Mouse (Mus musculus) cerebellum, adult (tissue): ENCODE results near the gene Cpe.

Experiments used
- ATAC-seq: cut with Nextera tagmentation; 2 replicates; pipeline ENCODE4 v1.9.2; 2017; ENCODE audit warnings: mild to moderate bottlenecking, moderate library complexity, mixed read lengths; ENCODE audit not compliant: insufficient number of reproducible peaks, low FRiP score, low TSS enrichment

The Cpe gene

GRCm38 (mm10) chr8:64692651-64693201, at the start of gene Cpe:
Gene Cpe (minus strand): TSS chr8:64693054.
- peak; percentile 95 for ATAC-seq

DNA sequence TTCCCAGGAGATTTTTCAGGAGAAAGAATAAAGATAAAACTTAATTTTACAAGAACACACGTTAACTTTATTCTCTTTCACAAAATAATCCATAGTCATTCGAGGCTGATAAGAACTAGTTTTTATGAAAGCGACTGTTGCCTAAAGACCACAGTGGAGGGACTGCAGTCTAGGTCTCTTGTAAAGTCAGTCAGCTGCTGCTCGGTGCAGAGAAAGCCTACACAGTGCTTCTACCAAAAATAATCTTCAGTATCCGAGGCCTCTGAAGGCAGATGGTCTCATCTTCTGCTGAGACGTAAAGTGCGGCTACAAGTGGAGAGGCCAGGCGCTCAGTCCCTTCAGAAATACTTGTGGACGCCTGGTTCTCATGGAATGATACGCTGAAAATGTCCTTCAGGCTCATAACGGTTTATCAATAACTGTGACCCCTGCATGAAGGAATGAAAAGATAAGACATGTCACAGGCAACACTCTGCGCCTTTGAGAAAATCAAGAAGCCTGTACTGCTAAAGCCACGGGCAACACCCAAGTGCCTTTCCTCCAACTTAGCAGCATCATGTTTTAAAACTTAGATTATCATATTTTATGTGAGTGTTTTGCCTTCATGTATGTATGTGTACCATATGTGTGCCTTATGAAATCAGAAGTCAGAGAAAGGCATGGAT, 47.8 kb upstream of the Cpe start:
- no peak for ATAC-seq

- no peak for ATAC-seq
These were observed 46.1 kb upstream of the Cpe start for GRCm38 (mm10) chr8:64738916-64739315.

DNA sequence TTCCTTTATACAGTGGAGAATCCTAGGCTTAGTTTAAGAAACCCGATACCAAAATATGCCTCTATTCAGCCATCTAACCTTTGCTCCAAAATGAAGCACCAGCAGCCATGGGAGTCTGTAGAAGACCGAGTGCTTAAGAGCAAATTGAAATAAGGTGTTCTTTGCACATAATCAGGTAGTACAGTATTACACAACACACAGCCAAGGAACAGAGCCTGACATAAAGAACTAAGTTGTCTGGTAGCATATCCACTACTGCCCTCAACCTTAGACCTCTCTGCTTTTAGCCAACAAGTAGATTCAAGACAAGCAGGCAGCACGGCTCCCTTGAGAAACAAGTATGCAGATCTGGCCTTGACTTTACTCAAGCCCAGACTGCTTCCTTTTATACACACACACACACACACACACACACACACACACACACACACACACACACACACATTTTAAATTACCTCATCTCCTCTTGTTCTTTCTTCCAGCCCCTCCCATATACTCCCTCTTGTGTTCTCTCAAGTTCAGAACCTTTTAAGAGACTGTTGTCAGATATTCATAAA, 44.0 kb upstream of the Cpe start:
- ATAC-seq: no peak

- ATAC-seq: no peak
These were observed 42.3 kb upstream of the Cpe start for GRCm38 (mm10) chr8:64735161-64735560.

DNA sequence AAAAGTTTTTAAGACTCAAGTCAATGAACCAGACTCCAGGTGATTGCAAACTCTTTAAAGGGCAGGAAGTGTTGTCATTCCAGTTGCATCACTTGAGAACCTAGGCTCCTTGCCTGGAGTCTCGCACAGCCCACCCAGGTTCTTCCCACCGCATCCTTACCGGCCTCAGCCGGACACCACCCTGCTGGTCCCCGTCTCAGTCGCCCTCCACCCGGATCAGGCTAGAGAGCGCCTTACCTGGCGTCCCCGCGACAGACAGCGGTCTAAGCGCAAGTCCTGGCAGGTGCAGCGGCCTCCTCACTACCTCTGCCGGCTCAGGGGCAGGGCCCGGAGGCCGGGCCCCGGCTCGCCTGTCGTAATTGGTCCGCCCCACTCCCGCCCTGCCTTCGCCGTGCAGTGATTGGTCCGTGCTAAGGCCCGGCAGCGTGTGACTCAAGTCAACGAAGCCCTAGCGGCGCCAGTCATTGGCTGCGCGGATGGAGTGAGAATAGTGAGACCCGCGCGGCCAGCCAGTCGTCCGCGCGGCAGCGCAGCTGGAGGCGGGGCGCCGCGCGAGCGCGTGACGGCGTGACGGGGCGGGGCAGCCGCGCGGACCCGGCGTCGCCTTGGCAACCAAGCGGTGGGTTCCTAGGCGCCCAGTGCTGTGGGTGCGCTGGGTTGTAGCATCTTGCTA, 40.6 kb upstream of the Cpe start, which contains the start of gene Msmo1:
Gene Msmo1 (minus strand): TSS at position 522 of the 673 bp plus-strand sequence.
- ATAC-seq: peak; percentile 100

DNA sequence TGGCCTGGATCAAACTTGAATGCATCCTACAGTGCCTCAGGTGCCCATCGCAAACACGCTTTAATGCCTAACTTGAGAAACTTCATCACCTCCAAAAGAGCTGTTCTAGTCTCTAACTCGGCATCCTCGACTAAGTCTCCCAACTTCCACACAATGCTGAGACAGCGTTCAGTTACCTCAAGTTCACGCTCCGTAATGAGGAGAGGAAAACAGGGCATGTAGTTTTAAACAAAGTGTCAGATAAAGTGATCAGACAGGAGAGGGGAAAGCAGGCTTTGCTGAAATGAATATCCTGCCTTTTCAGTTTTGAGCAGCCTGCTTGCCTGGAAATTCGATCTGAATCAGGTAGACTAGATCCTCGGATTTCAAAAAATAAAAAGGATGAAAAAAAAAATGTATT, 39.7 kb upstream of the Cpe start:
- no peak for ATAC-seq

GRCm38 (mm10) chr8:64728156-64728555, 35.3 kb upstream of the Cpe start:
- no peak for ATAC-seq

GRCm38 (mm10) chr8:64726190-64726695, 33.4 kb upstream of the Cpe start:
- no peak for ATAC-seq

DNA sequence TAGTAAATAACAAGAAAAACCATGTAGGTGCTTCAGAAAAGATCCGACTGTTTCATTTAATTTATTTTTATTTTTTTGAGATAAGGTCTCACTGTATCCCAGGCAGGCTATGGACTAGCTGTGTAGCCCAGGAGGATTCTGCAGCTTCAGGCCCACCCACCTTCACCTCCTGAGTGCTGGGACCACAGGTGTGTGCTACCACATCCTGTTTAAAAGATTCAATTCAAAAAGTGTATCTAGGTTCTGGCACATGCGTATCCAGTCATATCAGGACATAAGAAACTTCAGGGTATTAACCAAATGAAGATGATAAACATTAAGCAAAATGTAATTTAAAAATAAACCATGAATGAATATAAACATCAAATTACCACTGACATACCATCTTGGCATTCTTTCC, 30.4 kb upstream of the Cpe start:
- no peak for ATAC-seq

DNA sequence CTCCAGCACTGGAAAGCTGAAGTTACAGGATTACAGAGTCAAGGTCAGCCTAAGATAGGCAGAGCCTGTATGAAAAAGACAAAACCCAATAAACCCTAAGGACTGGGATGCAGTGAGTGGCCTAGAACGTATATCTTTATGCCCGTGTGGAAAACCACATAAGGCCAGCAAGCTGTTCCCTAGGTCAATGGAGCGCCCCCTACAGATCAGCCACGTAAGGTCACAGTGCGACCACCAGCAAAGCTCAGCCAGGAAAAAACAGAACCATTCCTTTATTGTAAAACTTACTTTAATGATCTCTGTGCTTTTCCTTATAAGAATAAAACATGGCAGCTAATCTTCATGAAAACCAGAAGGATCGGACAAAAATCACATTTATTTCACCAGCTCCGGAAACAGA, 25.0 kb upstream of the Cpe start:
- ATAC-seq: no peak

GRCm38 (mm10) chr8:64712499-64712898, 19.6 kb upstream of the Cpe start:
- no peak for ATAC-seq

DNA sequence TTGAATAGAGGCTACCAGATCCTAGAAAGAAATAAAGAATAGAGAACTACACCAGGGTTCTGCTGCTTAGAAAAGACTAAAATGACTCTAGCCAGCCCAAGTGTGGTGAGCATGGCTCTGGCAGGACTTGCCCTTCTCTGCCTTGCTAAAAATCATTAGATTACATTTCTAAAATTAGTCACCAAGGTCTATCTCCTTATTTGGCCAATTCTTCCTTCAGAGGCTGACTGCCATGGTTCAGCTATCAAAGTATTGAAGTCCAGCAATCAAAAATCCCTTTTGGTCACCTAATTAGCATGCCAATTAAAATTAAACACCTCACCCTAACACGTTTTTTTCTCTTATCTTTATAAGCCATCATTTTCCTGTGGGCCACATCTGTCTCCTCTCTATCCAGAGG, 18.7 kb upstream of the Cpe start:
- no peak for ATAC-seq

DNA sequence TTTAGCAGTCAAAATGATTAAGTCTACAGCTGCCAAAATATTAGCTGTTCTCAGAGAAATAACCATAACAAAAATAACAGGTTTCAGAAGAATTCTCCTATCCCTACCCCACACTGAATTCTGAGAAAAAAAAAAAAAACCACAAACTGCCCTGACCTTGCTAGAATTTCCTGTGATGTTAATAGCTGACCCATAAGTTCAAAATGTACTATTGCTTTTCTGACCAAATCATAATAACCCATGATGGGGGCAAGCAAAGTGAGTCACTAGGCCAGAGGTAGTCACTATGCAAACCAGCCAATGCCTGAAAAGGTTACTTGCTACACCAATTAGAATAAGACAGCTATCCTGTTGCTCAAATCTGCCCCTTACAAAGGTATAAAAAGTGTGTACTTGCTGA, 14.6 kb upstream of the Cpe start:
- ATAC-seq: no peak

DNA sequence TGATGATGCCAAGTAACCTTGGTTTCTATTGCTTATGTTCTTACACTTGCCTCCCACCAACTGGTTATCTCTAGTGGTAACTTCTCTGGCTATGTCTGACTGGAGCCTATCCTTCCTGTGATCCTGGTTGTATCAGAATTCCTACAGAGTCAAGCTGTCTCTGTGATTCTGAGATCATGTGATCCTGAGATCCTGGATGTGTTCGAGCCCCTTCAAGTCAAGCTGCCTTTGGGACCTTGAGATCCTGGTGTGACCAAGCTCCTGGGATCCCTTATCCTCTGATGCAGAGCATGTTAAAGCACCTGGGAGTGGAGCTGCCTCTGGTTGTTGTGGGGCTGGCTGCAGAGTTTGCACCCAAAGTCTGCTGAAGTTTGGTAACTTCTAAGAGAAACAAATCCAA, 10.3 kb upstream of the Cpe start:
- ATAC-seq: no peak

- ATAC-seq: 0 out of 2 replicates have a peak, but pooled peaks have one; percentile 1
These were observed 1.1 kb downstream of the Cpe start for GRCm38 (mm10) chr8:64691591-64692401.

DNA sequence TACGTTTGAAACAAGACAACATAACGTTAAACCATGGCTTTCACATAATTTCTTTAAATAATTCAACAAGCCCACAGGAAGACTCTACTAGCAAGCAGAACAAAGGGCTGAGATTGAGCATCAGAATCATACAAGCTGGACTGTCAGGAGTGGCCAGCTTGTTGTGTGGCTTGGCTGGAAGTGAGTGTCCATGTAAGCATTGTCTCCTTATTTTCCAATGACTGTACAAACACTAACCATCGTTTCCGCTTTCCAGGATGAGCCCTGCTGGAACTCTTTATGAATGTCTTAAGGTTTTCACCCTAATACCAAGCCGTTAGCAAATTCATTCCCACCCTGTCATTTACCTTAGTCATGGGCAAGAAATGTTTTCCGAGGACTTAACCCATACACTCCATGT, 2.0 kb downstream of the Cpe start:
- no peak for ATAC-seq

DNA sequence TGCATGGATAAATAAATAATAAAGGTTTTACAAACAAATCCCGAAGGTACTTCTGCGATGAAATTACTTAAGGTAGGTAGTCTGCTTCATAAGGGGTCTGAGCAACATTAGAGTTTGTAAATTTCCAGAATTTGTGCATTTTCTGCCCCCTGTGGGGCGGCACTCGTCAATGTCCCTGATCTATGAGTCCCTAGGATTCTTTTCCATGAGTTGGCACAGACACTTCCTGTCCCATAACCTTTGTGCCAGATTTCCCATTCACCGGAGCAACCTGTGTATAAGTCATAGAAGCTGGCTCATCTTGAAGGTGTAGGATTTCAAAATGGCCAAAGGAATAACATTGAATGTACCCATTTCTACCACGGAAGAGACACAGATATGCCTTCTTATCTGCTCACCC, 2.5 kb downstream of the Cpe start:
- ATAC-seq: no peak

- no peak for ATAC-seq
These were observed 4.1 kb downstream of the Cpe start for GRCm38 (mm10) chr8:64688741-64689140.

DNA sequence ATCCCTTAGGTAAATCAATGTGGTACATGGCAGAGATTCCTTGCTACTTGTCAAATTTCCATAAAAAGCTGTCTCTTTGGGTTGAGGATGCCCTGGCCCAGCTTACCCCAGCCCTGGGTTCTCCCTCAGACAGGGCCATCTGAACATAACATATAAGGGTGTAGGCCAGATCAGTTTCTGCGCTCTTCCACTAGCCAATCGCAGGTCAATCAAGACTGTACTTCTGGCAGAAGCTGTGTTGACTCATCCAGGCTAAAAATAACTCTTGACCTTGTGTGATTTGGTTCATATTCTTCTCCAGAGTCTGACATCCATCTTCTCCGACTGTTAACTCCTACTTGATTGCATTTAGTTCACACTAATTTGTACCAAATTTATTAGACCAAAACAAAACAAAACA, 4.7 kb downstream of the Cpe start:
- 0 out of 2 replicates have a peak, but pooled peaks have one; percentile 45 for ATAC-seq
